Mouse (Mus musculus) forebrain, postnatal 0 days (tissue): ENCODE data around the gene Ctnnd2. TPM values are rescaled to one million over a fixed set of nuclear protein-coding genes. Genes with fewer than 3 reads are reported as not detected.
A peak's percentile ranks its signal among the peaks of the same experiment; 100 is the strongest.

Experiments
- ATAC-seq: fragments of 200-750 bp; cut with Nextera tagmentation; 2 replicates; pipeline ENCODE4 v1.8.0; 2017; ENCODE audit warnings: mild to moderate bottlenecking, moderate library complexity
- DNase-seq: peaks from one replicate; pipeline ENCODE4 v3.0.0-alpha.2; 2015
- H3K27ac ChIP-seq: fragments of 300-500 bp; sonication (generic); 2 replicates; pipeline ENCODE4 v1.5.1; 2014; ENCODE audit warnings: low read depth, mild to moderate bottlenecking, antibody characterized with exemption, low read length, moderate library complexity, mixed read lengths
- H3K27me3 ChIP-seq: fragments of 300-500 bp; sonication (generic); 2 replicates; pipeline ENCODE4 v1.6.1; 2014; ENCODE audit warnings: mild to moderate bottlenecking, low read length, mixed read lengths; ENCODE audit not compliant: insufficient read depth
- H3K36me3 ChIP-seq: fragments of 300-500 bp; sonication (generic); 2 replicates; pipeline ENCODE4 v1.6.1; 2014; ENCODE audit warnings: mild to moderate bottlenecking, moderate library complexity; ENCODE audit not compliant: insufficient read depth
- H3K4me1 ChIP-seq: fragments of 300-500 bp; sonication (generic); 2 replicates; pipeline ENCODE4 v1.6.1; 2014; ENCODE audit warnings: antibody characterized with exemption; ENCODE audit not compliant: insufficient read depth
- H3K4me2 ChIP-seq: fragments of 300-500 bp; sonication (generic); 2 replicates; pipeline ENCODE4 v1.6.1; 2014; ENCODE audit warnings: low read depth, mild to moderate bottlenecking, moderate library complexity
- H3K4me3 ChIP-seq: fragments of 300-500 bp; sonication (generic); 2 replicates; pipeline ENCODE4 v1.5.1; 2014; ENCODE audit warnings: low read depth, low read length, mixed read lengths
- H3K9ac ChIP-seq: fragments of 300-500 bp; sonication (generic); 2 replicates; pipeline ENCODE4 v1.6.1; 2014; ENCODE audit warnings: mild to moderate bottlenecking
- H3K9me3 ChIP-seq: fragments of 300-500 bp; sonication (generic); 2 replicates; pipeline ENCODE4 v1.6.1; 2016; ENCODE audit warnings: low read length
- CTCF ChIP-seq: sonication (generic); IDR thresholded peaks from 2 replicates; pipeline ENCODE4 v1.5.1; 2016; ENCODE audit warnings: antibody characterized with exemption, control low read depth, low read depth
- WGBS: fragments of 180-500 bp; shearing (Covaris S2); extraction: QIAGEN DNeasy Blood & Tissue Kit; methylation state at CpG from one replicate; pipeline ENCODE4 v1.1.7; 2014; 5-methylcytosine and 5-hydroxymethylcytosine counted together
- polyA plus RNA-seq: library from polyadenylated mRNA; unstranded; fragments of >200 nt; fragmentation: Nextera tagmentation; extraction: Ambion mirVana; gene quantifications from 2 replicates; pipeline ENCODE4 v1.2.1, GENCODE M21; 2015
- total RNA-seq: library from RNA; depleted of rRNA; stranded (reverse); fragments of >200 nt; gene quantifications from 2 replicates; pipeline ENCODE4 v1.2.3, GENCODE M21; 2014

Gene Ctnnd2
- total and polyA plus RNA-seq, 2 experiments from 2014 or later: 73.6 to 130 TPM

GRCm38 (mm10) chr15:30550956-30551355 is 378.6 kb downstream of the Ctnnd2 start:
- Histone ChIP-seq H3K9ac (no peak overlapping the region), H3K9me3 (no peaks in the 10 kb centered on the region), H3K4me2 (no peak overlapping the region), H3K27ac (no peak overlapping the region), H3K4me1 (0 out of 2 replicates have a peak, but pooled peaks cover 5% of the 10 kb centered on the region), H3K36me3 (no peaks in the 10 kb centered on the region), H3K4me3 (no peak overlapping the region), H3K27me3 (no peaks in the 10 kb centered on the region)
- DNase-seq (no peak), ATAC-seq (no peak)
- no peak for TF ChIP-seq CTCF
- 91% methylated on average over 12 of the region's 12 CpGs for WGBS

- peak; percentile 32 for DNase-seq
- WGBS: 78% methylated on average over 2 of the region's 2 CpGs
These were observed 381.6 kb downstream of the Ctnnd2 start for GRCm38 (mm10) chr15:30553910-30554406.

GRCm38 (mm10) chr15:30555787-30556186 is 383.4 kb downstream of the Ctnnd2 start:
- no peak for DNase-seq

More at GRCm38 (mm10) chr15:30553910-30554406, 381.6 kb downstream of the Ctnnd2 start:
- TF ChIP-seq CTCF: no peak
- no peaks in the 10 kb centered on the region for H3K9me3 ChIP-seq
- no peaks in the 10 kb centered on the region for H3K36me3 ChIP-seq
- 0 out of 2 replicates have a peak, but pooled peaks cover 5% of the 10 kb centered on the region for H3K4me1 ChIP-seq
- H3K9ac ChIP-seq: no peak overlapping the region
- no peak overlapping the region for H3K4me2 ChIP-seq
- H3K4me3 ChIP-seq: no peak overlapping the region
- H3K27ac ChIP-seq: no peak overlapping the region
- ATAC-seq: peak; percentile 56
- H3K27me3 ChIP-seq: no peaks in the 10 kb centered on the region

GRCm38 (mm10) chr15:30562375-30562774 is 390.0 kb downstream of the Ctnnd2 start:
- no peaks in the 10 kb centered on the region for H3K9me3 ChIP-seq
- no peaks in the 10 kb centered on the region for H3K27me3 ChIP-seq
- no peaks in the 10 kb centered on the region for H3K36me3 ChIP-seq
- DNase-seq (no peak), ATAC-seq (no peak)
- no peak overlapping the region for H3K4me2 ChIP-seq
- H3K27ac ChIP-seq: no peak overlapping the region
- no peak overlapping the region for H3K4me3 ChIP-seq
- no peak for TF ChIP-seq CTCF
- 86% methylated on average over 5 of the region's 5 CpGs for WGBS
- H3K4me1 ChIP-seq: no peaks in the 10 kb centered on the region
- no peak overlapping the region for H3K9ac ChIP-seq

More at GRCm38 (mm10) chr15:30555787-30556186, 383.4 kb downstream of the Ctnnd2 start:
- Histone ChIP-seq H3K36me3 (no peaks in the 10 kb centered on the region), H3K4me3 (no peak overlapping the region), H3K4me1 (no peaks in the 10 kb centered on the region), H3K27me3 (no peaks in the 10 kb centered on the region), H3K9ac (no peak overlapping the region), H3K27ac (no peak overlapping the region), H3K4me2 (no peak overlapping the region), H3K9me3 (no peaks in the 10 kb centered on the region)
- no peak for ATAC-seq
- TF ChIP-seq CTCF: no peak
- WGBS: 73% methylated on average over 2 of the region's 2 CpGs

GRCm38 (mm10) chr15:30564594-30564993 is 392.2 kb downstream of the Ctnnd2 start:
- no peak for TF ChIP-seq CTCF
- Histone ChIP-seq H3K27ac (no peak overlapping the region), H3K4me3 (no peak overlapping the region), H3K9me3 (no peaks in the 10 kb centered on the region), H3K36me3 (no peaks in the 10 kb centered on the region), H3K4me1 (no peaks in the 10 kb centered on the region), H3K4me2 (no peak overlapping the region), H3K9ac (no peak overlapping the region), H3K27me3 (no peaks in the 10 kb centered on the region)
- DNase-seq (no peak), ATAC-seq (no peak)
- 77% methylated on average over 2 of the region's 2 CpGs for WGBS

- TF ChIP-seq CTCF: no peak
- H3K4me3 ChIP-seq: no peak overlapping the region
- 0 out of 2 replicates have a peak, but pooled peaks cover 3% of the 10 kb centered on the region for H3K4me1 ChIP-seq
- no peak overlapping the region for H3K9ac ChIP-seq
- no peaks in the 10 kb centered on the region for H3K36me3 ChIP-seq
- no peak overlapping the region for H3K27ac ChIP-seq
- H3K4me2 ChIP-seq: no peak overlapping the region
- ATAC-seq: peak; percentile 73; the same call in 1 of the 2 replicates
- 66% methylated on average over 8 of the region's 8 CpGs for WGBS
- H3K27me3 ChIP-seq: no peaks in the 10 kb centered on the region
- H3K9me3 ChIP-seq: no peaks in the 10 kb centered on the region
- DNase-seq: no peak
These were observed 397.9 kb downstream of the Ctnnd2 start for GRCm38 (mm10) chr15:30570254-30570800.

GRCm38 (mm10) chr15:30587446-30587845 is 415.1 kb downstream of the Ctnnd2 start:
- no peak for TF ChIP-seq CTCF
- no peaks in the 10 kb centered on the region for H3K4me1 ChIP-seq
- no peak for DNase-seq

More at GRCm38 (mm10) chr15:30587446-30587845, 415.1 kb downstream of the Ctnnd2 start:
- H3K27me3 ChIP-seq: no peaks in the 10 kb centered on the region
- 49% methylated on average over 5 of the region's 5 CpGs for WGBS
- no peaks in the 10 kb centered on the region for H3K9me3 ChIP-seq
- no peak overlapping the region for H3K27ac ChIP-seq
- no peak overlapping the region for H3K4me2 ChIP-seq
- no peak overlapping the region for H3K4me3 ChIP-seq
- H3K9ac ChIP-seq: no peak overlapping the region
- no peaks in the 10 kb centered on the region for H3K36me3 ChIP-seq
- ATAC-seq: no peak
